Mouse (Mus musculus) embryonic fibroblast, embryonic 13.5 days (primary cell): ENCODE results near the gene Nudcd3.

ENCODE experiments used
- CTCF ChIP-seq: IDR thresholded peaks from 2 replicates; pipeline ENCODE4 v1.5.1; 2011; ENCODE audit warnings: mild to moderate bottlenecking, control low read depth, low read length, moderate library complexity, borderline replicate concordance; ENCODE audit not compliant: insufficient read depth
- POLR2A ChIP-seq: IDR thresholded peaks from 2 replicates; pipeline ENCODE4 v1.6.1; 2011; ENCODE audit warnings: low read depth, mild to moderate bottlenecking, control low read depth, low read length, moderate library complexity

DNA sequence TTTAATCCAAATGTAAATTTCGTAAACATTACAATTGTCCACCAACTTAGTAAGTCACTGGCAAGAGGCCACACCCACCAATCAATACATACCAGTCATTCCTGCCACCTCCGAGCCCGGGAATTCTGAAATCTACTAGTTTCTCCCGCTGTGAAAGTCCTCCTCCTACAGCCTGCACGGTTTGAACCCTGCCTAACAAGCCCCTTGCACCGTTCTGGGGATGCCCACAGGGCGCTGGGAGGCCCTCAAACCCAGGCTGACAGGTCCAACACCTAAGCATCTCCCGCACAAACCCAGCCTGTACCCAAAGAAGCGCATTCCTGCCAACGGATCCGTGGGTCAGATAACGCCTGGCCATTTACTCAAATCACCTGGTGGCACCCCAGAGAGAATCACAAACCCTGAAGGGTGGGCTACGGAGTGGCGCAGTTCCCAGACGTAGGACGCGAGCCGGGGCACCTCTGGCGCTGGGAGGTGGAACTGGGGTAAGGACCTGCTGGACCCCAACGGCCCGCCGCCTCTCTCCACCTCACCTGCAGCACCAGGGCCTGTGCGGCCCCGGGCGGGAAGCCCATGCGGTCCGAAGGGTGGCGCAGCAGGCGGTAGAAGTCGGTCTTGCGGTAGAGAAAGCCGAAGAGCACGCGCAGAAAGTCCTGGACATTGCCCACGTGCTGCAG, 667 bp downstream of the Nudcd3 start, which contains the start of gene A730071L15Rik:
- TF ChIP-seq CTCF, result no peak
- no peak for TF ChIP-seq POLR2A
